Mouse (Mus musculus) E14TG2a.4 (cell line): ENCODE results near the gene Nelfa.
A peak's percentile ranks its signal among the peaks of the same experiment; 100 is the strongest.
"Not testable (repeated sequence)": the region's sequence is repeated elsewhere in the genome, so short reads cannot be mapped to it uniquely, and the experiment has no call there.

ENCODE experiments used
- H3K27me3 ChIP-seq: 2 replicates; pipeline ENCODE4 v1.6.1; 2014; ENCODE audit warnings: low read length, control low read depth; ENCODE audit not compliant: insufficient read depth
- H3K36me3 ChIP-seq: 2 replicates; pipeline ENCODE4 v1.6.1; 2014; ENCODE audit warnings: low read length, control low read depth; ENCODE audit not compliant: insufficient read depth
- H3K4me1 ChIP-seq: replicated peaks from 2 replicates; pipeline ENCODE4 v1.6.1; 2014; ENCODE audit warnings: low read depth, low read length, control low read depth
- H3K4me3 ChIP-seq: replicated peaks from 2 replicates; pipeline ENCODE4 v1.5.1; 2014; ENCODE audit warnings: mild to moderate bottlenecking, low read length
- H3K9me3 ChIP-seq: 2 replicates; pipeline ENCODE4 v1.6.1; 2014; ENCODE audit warnings: low read length, control low read depth
- CTCF ChIP-seq: conservative IDR thresholded peaks from 2 replicates; pipeline ENCODE4 v1.5.1; 2014; ENCODE audit warnings: low read length
- NANOG ChIP-seq: IDR thresholded peaks from 2 replicates; pipeline ENCODE4 v1.6.1; 2014; ENCODE audit warnings: borderline replicate concordance, low read length, mixed read lengths
- POU5F1 ChIP-seq: IDR thresholded peaks from 2 replicates; pipeline ENCODE4 v1.6.1; 2014; ENCODE audit warnings: low read length, borderline replicate concordance

The Nelfa gene

DNA sequence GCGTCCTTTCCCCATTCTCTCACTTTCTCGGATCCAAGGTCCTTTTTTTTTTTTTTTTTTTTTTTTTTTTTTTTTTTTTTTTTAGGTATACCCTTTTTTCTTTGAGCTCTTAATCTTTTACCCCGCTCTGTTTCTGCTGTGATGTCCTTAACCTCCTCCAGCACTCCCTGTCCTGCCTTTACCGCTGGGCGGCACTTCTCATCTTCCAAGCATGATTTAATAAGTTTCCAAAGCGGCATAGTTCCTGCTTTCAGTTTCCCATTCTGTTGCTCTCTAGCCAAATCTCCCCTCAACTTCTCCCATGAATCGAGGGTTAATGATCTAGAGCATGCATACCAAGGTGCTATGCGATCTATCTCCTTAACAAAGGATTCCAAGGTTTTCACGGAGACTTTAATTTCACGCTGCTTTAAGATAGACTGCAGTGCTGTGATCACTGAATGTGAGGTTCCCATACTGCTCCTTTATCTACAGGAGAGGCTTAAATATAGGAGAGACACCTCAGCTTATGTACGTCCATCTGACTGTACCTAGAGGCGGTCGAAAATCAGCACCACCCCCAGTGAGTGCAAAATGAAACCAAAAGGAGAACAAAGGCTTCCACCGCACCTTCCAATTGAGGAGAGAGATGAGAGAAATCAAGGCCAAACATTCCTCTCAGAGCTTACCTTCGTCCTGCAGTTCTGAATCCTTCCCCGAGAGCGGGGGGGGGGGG is 17.4 kb upstream of the Nelfa start:
- Histone ChIP-seq H3K36me3 (no peaks in the 10 kb centered on the region), H3K4me3 (no peak overlapping the region), H3K4me1 (no peaks in the 10 kb centered on the region), H3K27me3 (0 out of 2 replicates have a peak, but pooled peaks cover 3% of the 10 kb centered on the region), H3K9me3 (peaks cover 61% of the 10 kb centered on the region)
- TF ChIP-seq NANOG: no peak
- TF ChIP-seq POU5F1: no peak
- no peak for TF ChIP-seq CTCF

DNA sequence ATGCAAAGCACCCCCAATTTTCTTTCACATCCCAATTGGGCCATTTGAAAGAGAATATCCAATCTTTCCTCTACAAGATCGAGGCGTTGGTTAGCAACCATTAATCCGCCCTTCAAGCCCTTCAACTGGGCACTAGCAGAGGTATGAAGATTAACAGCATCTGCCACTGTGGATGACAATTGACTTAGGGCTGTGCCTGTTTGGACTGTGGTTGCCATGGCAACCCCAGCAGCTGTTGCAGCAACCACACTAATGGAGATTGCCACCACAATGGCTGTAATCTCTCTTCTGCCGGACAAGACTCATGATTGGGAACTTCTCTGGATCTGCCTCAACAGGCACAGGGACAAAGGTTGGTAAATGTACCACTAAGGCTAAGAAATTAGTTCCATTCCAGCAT is 12.1 kb upstream of the Nelfa start:
- Histone ChIP-seq H3K4me3 (no peak overlapping the region), H3K27me3 (no peaks in the 10 kb centered on the region), H3K4me1 (no peaks in the 10 kb centered on the region), H3K36me3 (0 out of 2 replicates have a peak, but pooled peaks cover 2% of the 10 kb centered on the region), H3K9me3 (peaks cover 68% of the 10 kb centered on the region)
- no peak for TF ChIP-seq NANOG
- no peak for TF ChIP-seq POU5F1
- TF ChIP-seq CTCF: no peak

DNA sequence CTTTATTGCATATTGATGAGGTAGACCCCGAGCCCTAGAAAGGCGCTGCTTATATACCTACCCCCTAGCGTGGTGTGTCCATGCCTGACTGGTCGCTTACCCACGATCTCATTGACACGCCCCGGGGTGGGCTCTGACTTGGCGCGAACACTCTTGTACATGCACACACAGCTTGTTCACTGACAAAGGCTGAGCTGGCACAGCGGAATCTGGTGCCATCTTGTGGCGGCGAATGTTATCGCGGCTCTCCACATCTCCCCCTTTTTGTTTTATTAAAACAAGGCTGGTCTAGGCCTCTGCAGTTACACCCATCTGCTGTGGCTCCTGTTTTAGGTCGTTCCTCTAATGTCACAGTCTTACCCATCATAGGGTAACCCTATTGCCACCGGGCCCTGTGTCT is 10.8 kb upstream of the Nelfa start:
- H3K4me3 ChIP-seq, H3K27me3 ChIP-seq, H3K4me1 ChIP-seq, H3K36me3 ChIP-seq: not testable (repeated sequence)
- TF ChIP-seq CTCF: peak; percentile 25; the same call in 1 of the 2 replicates
- peaks cover 62% of the 10 kb centered on the region for H3K9me3 ChIP-seq

DNA sequence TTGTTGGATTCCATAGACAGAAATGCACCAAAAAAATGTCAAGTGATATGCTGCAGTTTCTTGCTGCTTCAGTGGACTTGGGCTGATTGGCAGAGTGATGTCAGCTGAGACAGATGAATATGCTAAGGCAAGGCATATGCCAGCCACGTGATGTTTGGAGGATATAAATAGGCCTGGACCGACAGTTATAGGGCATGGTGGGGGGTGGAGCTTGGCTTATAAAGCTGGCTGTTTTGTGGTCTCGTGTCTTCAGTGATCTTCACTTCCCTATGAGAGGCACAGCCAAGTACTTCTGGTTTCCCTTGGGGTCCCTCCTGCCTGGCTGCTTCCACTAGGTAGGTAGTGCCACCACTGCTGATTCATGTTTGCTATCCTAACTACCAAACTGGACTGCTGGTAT is 2.2 kb upstream of the Nelfa start:
- peaks cover 28% of the 10 kb centered on the region for H3K36me3 ChIP-seq
- peaks cover 27% of the 10 kb centered on the region for H3K4me1 ChIP-seq
- H3K27me3 ChIP-seq: no peaks in the 10 kb centered on the region
- H3K4me3 ChIP-seq: no peak overlapping the region
- H3K9me3 ChIP-seq: peaks cover 17% of the 10 kb centered on the region
- TF ChIP-seq NANOG (no peak), CTCF (no peak), POU5F1 (no peak)

DNA sequence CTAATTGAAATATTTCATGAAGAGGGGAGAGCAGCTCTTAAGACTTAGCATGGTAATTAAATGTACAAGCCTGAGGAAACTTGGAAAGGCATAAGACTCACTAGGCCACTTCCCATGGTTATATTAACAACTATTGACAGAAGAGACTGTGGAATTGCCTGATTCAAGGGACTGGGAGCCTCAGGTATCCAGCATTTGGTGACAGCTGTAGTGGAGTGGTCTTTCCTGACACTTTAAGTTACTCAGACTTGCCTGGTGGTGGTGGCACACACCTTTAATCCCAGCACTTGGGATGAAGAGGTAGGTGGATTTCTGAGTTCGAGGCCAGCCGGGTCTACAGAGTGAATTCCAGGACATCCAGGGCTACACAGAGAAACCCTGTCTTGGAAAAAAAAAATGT is 1.0 kb upstream of the Nelfa start:
- Histone ChIP-seq H3K36me3 (peaks cover 31% of the 10 kb centered on the region), H3K27me3 (no peaks in the 10 kb centered on the region), H3K4me3 (peak overlapping the region; percentile 96), H3K9me3 (peaks cover 12% of the 10 kb centered on the region), H3K4me1 (peaks cover 39% of the 10 kb centered on the region)
- no peak for TF ChIP-seq POU5F1
- no peak for TF ChIP-seq NANOG
- no peak for TF ChIP-seq CTCF

DNA sequence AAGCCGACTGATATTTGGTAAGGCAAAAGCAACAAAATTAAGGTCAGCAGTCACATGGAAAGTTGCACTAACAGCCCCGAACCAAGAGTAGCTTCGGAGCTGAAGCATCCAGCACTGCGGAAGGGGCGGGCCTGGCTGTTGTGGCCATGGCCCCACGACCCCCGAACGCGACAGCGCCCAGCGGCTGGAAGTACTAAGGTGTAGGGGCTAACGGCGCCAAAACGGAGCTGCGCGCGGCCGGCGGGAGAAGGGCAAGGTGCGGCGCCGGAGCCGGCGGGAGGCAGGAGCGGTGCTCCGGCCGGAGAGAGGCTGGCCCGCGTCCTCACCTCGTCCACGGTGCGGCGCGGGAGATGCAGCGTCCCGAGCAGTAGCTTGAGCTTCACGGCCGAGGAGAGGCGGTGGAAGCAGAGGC is 507 bp downstream of the Nelfa start:
- H3K4me3 ChIP-seq: peak overlapping the region; percentile 96
- no peaks in the 10 kb centered on the region for H3K27me3 ChIP-seq

DNA sequence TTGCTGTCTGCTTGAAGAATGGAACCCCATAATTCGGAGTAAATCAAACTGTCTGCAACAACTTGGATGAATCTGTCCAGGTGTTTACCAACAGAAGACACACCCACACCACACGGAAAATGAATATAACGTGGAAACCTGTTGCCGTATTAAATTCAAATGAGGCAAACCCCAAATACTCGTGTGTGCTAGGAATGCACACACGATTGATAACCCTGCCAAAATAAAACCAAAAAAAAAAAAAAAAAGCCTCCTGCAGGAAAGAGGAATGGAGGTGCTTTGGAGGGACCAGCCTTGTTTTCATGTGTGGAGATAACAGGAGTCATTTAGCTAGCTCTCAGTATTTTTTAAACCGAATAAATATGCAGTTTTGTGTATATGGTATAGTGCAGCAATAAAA is 1.3 kb downstream of the Nelfa start:
- H3K4me1 ChIP-seq: peaks cover 42% of the 10 kb centered on the region
- peak overlapping the region; percentile 96 for H3K4me3 ChIP-seq
- no peak for TF ChIP-seq POU5F1
- no peak for TF ChIP-seq NANOG
- no peaks in the 10 kb centered on the region for H3K27me3 ChIP-seq
- H3K9me3 ChIP-seq: no peaks in the 10 kb centered on the region
- H3K36me3 ChIP-seq: peaks cover 43% of the 10 kb centered on the region

More for the DNA sequence above, 507 bp downstream of the Nelfa start:
- TF ChIP-seq NANOG (no peak), CTCF (no peak)
- Histone ChIP-seq H3K9me3 (no peaks in the 10 kb centered on the region), H3K36me3 (peaks cover 41% of the 10 kb centered on the region), H3K4me1 (peaks cover 42% of the 10 kb centered on the region)

DNA sequence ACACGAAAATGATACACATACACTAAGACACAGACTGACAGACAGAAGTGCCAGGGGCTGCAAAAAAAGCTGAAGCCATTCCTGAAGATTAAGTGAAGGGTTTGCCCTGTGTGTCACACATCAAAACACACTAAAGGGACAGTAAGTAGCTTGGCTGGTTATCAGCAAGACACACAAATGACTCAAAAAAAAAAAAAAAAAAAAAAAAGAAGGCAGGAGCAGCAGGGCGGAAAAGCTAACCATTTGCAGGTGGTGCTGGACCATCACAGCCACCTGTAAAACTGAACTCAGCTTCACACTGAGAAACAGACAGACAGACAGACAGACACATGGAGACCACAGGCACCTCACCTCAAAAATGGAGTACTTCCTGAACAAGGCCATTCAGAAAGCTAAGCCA is 2.1 kb downstream of the Nelfa start:
- H3K4me3 ChIP-seq: peak overlapping the region; percentile 96
- peaks cover 47% of the 10 kb centered on the region for H3K36me3 ChIP-seq
- H3K9me3 ChIP-seq: no peaks in the 10 kb centered on the region
- no peak for TF ChIP-seq CTCF
- no peak for TF ChIP-seq POU5F1
- no peak for TF ChIP-seq NANOG
- no peaks in the 10 kb centered on the region for H3K27me3 ChIP-seq
- peaks cover 42% of the 10 kb centered on the region for H3K4me1 ChIP-seq

DNA sequence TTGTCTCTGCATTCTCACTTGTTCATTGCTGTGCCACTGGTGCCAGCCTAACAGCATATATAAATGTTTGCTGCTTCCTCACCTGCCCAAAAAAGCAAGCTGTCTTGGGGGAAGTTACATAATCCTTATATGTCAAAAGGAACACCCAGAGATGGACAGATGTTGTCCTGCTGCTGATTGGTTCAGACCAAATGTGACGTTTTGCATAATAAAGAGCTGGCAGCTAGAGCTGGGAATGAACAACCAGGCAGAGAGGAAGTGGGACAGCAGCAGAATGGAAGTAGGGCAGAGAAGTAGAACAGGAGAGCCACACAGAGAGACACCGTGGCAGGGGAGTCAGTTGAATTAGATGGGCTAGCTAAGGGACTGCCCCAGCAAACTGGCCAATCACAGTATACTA is 3.8 kb downstream of the Nelfa start:
- no peaks in the 10 kb centered on the region for H3K27me3 ChIP-seq
- peaks cover 38% of the 10 kb centered on the region for H3K4me1 ChIP-seq
- H3K9me3 ChIP-seq: no peaks in the 10 kb centered on the region
- TF ChIP-seq POU5F1 (peak; percentile 66; the same call in 1 of the 2 replicates), NANOG (no peak)
- peak overlapping the region; percentile 8; the same call in 1 of the 2 replicates for H3K4me3 ChIP-seq
- peaks cover 47% of the 10 kb centered on the region for H3K36me3 ChIP-seq

DNA sequence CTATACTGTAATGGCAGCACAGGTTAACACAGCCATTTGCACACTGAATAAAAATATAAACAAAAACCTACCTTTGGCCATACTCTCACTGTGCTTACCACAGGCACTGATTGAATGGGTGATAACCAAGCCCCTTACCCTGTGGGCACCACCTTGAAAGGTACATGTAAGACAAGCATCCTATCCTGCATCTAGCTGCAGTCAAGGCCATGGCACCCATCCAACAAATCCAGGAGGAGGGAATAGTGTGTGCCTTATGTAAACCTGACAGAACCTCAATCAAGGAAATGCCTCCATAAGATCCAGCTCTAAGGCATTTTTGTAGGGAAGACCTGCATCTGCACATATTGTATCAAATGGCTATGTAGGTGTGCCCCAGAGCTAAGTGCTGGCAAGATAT is 10.0 kb downstream of the Nelfa start:
- Histone ChIP-seq H3K27me3 (no peaks in the 10 kb centered on the region), H3K4me3 (no peak overlapping the region), H3K4me1 (peaks cover 27% of the 10 kb centered on the region), H3K9me3 (peaks cover 27% of the 10 kb centered on the region), H3K36me3 (peaks cover 70% of the 10 kb centered on the region)
- TF ChIP-seq POU5F1 (no peak), NANOG (no peak), CTCF (no peak)
